In genomic region chr6:126500088-126500487, GRCm38 (mm10) we compare ENCODE assay signal across 7 mouse cellular contexts. TPM values are rescaled to one million over a fixed set of nuclear protein-coding genes. Genes with fewer than 3 reads are reported as not detected.
A peak's percentile ranks its signal among the peaks of the same experiment; 100 is the strongest.
DNase-seq lines count a peak whose midpoint lies in the region; ATAC-seq and TF ChIP-seq lines count a peak whose summit lies in the region.

No protein-coding gene starts in this region.

- H3K36me3 ChIP-seq in midbrain, embryonic 13.5 days = no peaks in the 10 kb centered on the region

- peak; percentile 85 to 88 for DNase-seq in adrenal gland, adult 18-20 months (ENCODE audit: low spot score in 2 of 2)
- peak; percentile 90 to 94 for DNase-seq in cerebellum, postnatal 10 days
- DNase-seq in frontal cortex, postnatal 25 days (ENCODE audit: low spot score in 2 of 2) = peak; percentile 84 to 94
- peak; percentile 48 for DNase-seq in induced T-regulatory cell, adult 2 months (ENCODE audit: low read depth)
- DNase-seq in left cerebral cortex, adult 2 months (ENCODE audit: extremely low spot score in 1 of 2, low spot score in 2 of 2) = peak; percentile 76 to 91
- peak; percentile 46 to 70 for DNase-seq in spleen, postnatal 10 days (ENCODE audit: low spot score in 2 of 2)

- H3K9me3 ChIP-seq in midbrain, embryonic 13.5 days = no peaks in the 10 kb centered on the region

- WGBS in midbrain, embryonic 13.5 days = 18% methylated on average over 8 of the region's 8 CpGs

- H3K27me3 ChIP-seq in midbrain, embryonic 13.5 days = peaks cover 17% of the 10 kb centered on the region; the same call in 1 of the 2 replicates

- peak; percentile 77 for ATAC-seq in midbrain, embryonic 13.5 days

- peaks cover 20% of the 10 kb centered on the region for H3K4me1 ChIP-seq in midbrain, embryonic 13.5 days (replicated peaks)

- no peak overlapping the region for H3K4me2 ChIP-seq in midbrain, embryonic 13.5 days (replicated peaks)

- no peak overlapping the region for H3K4me3 ChIP-seq in left cerebral cortex, adult 2 months
- no peak overlapping the region for H3K4me3 ChIP-seq in midbrain, embryonic 13.5 days (replicated peaks)

- no peak overlapping the region for H3K27ac ChIP-seq in left cerebral cortex, adult 2 months
- no peak overlapping the region for H3K27ac ChIP-seq in midbrain, embryonic 13.5 days

- peak; percentile 91 for TF ChIP-seq CTCF in left cerebral cortex, adult 2 months (IDR thresholded peaks at IDR 0.05)

- H3K9ac ChIP-seq in midbrain, embryonic 13.5 days (replicated peaks) = no peak overlapping the region

- intact Hi-C loops in left cerebral cortex, adult 2 months (cut with DNase I) = loop anchor here (1.0 to 5.0 kb wide), 3 partner anchors 53 to 437 kb away; partner anchors contain the start of genes D6Wsu163e and Rad51ap1

RNA-seq across cellular contexts. Expression of gene Kcna5, which starts 35.1 kb away (rescaled TPM):
- 1 to 10 TPM; 2.4 to 4.0 TPM for total RNA-seq in adrenal gland, adult 18-20 months (2021)
- 1 to 10 TPM; 4.2 to 5.6 TPM for total RNA-seq in left cerebral cortex, adult 2 months (2021)
- polyA plus RNA-seq in midbrain, embryonic 13.5 days (2015; fragmentation: Nextera tagmentation; extraction: Ambion mirVana) = 3.3 and 5.5 TPM in 2 replicates
